Mouse (Mus musculus) cerebellum, adult 2 months (tissue): ENCODE results near the gene Nudt14. TPM values are rescaled to one million over a fixed set of nuclear protein-coding genes. Genes with fewer than 3 reads are reported as not detected.

Experiments used
- DNase-seq, 2 experiments: peaks; one replicate each; pipeline ENCODE4 v3.0.0; 2021
- H3K27ac ChIP-seq: fragments of 200-500 bp; 2 replicates; pipeline ENCODE4 v1.5.1; 2012; ENCODE audit warnings: low read length, control low read depth, inconsistent platforms; ENCODE audit not compliant: insufficient read depth
- H3K27me3 ChIP-seq: fragments of 200-500 bp; 2 replicates; pipeline ENCODE4 v1.6.1; 2012; ENCODE audit warnings: inconsistent platforms, mild to moderate bottlenecking, low read length, moderate library complexity; ENCODE audit not compliant: control insufficient read depth, insufficient read depth
- H3K4me1 ChIP-seq: fragments of 200-500 bp; 2 replicates; pipeline ENCODE4 v1.6.1; 2011; ENCODE audit warnings: low read length; ENCODE audit not compliant: control insufficient read depth, insufficient read depth
- H3K4me3 ChIP-seq: fragments of 200-500 bp; replicated peaks from 2 replicates; pipeline ENCODE3; 2011; ENCODE audit warnings: mild to moderate bottlenecking, low read depth, low read length, control low read depth; ENCODE audit not compliant: insufficient read depth
- CTCF ChIP-seq: fragments of 200-500 bp; IDR thresholded peaks from 2 replicates; pipeline ENCODE4 v1.5.1; 2011; ENCODE audit warnings: low read depth, mild to moderate bottlenecking, control low read depth, low read length, moderate library complexity, borderline replicate concordance; ENCODE audit not compliant: insufficient read depth
- POLR2A ChIP-seq: fragments of 200-500 bp; IDR thresholded peaks from 2 replicates; pipeline ENCODE4 v1.6.1; 2011; ENCODE audit warnings: low read length, control low read depth, borderline replicate concordance; ENCODE audit not compliant: insufficient read depth
- WGBS: fragments of 180-500 bp; shearing (Covaris S2); methylation state at CpG from one replicate; pipeline ENCODE4 v1.1.7; 2018; 5-methylcytosine and 5-hydroxymethylcytosine counted together
- polyA plus RNA-seq: library from polyadenylated mRNA; depleted of rRNA; stranded (reverse); fragments of >200 nt; gene quantifications from 2 replicates; pipeline ENCODE4 v1.2.3, GENCODE M21; 2012

The Nudt14 gene
- polyA plus RNA-seq, 1 experiment = 23.8 TPM

DNA sequence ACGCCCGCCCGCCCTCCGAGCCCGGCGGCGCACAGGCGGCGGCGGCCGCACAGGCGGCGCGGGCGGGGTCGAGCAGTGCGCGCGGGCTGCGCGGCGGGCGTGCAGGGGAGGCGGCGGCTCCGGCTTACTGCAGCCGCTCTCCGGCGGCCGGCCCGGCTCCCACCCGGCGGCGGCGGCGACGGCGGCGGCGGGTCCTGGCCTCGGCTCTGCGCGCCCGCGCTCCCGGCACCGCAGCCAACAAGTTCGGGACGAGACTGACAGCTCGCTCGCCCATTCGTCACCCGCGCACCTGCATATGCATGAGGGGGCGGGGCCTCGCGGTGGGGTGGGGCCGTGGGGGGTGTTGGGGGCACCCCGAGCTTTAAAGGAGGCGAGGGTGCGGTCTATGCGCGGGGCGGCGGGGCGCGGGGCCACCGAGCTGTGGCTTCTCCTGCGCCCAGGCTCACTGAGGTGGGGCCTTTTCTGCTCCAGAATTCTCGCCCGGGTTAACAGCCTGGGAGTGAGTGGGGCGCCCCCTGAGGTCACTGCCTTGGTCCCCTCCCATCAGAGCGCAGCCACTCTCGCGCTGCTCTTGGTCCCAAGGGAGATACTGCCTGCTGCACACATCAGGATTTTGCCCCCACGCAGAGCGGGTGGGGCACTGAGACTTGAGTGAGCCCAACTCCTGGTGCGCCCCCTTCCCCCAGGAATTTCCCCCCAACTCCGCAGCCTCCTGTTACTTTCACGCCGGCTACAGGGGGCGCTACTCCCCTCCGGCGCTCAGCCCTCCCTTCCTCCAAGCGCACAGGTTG is 12.2 kb downstream of the Nudt14 start, which contains the start of gene Jag2:
TSS of gene Jag2 (minus strand) at position 215 of the 791 bp plus-strand sequence.
- 4% methylated on average over 85 of the region's 85 CpGs for WGBS
- peak within 1 kb of the TSS; percentile 31 for H3K4me3 ChIP-seq
- peak; percentile 46 to 56 for DNase-seq

DNA sequence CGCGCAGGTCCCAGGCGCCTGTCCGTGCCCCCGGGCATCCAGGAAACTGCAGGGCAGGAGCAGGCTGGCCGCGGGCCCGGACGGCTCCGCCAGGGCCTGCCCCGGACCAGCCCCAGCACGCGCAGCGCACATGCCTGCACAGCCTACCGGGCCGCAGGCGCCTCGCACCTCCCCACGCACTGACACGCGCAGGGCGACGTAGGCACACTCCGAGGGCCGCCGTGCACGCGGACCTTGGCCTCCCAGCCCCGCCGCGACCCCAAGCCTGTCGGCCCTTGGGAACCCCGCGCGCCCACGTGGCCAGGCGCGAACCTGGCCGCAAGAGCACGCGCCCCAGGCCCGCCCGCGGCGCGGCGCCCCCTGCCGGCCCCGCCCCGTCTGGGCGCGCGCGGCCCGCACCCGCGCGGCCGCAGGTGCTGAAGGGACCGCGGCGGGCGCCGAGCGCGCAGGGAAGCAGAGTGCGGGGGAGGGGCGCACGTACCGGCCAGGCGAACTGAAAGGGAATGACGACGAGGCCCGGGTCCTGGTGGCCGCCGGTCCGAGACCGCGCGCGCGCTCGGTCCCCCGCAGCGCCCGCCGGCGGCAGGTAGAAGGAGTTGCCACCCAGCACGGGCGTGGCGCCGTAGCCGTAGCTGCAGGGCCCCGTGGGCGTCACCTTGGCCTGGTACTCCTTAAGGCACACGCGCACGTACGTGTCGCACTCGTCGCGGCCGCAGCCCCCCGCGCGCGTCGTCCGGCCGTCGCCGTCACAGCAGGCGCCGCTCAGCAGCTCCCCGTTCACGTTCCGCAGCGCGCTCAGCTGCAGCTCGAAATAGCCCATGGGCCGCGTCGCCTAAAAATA is 13.3 kb downstream of the Nudt14 start:
- DNase-seq = no peak
- Histone ChIP-seq H3K27me3 (no peaks in the 10 kb centered on the region; the same call in 1 of the 2 replicates), H3K4me1 (peaks cover 5% of the 10 kb centered on the region; the same call in 1 of the 2 replicates), H3K4me3 (peak overlapping the region; percentile 15), H3K27ac (no peak overlapping the region)
- 3% methylated on average over 106 of the region's 124 CpGs for WGBS
- TF ChIP-seq POLR2A (no peak), CTCF (no peak)

More for the DNA sequence above, 12.2 kb downstream of the Nudt14 start, which contains the start of gene Jag2:
- H3K27me3 ChIP-seq = no peaks in the 10 kb centered on the region; the same call in 1 of the 2 replicates
- peaks cover 8% of the 10 kb centered on the region; the same call in 1 of the 2 replicates for H3K4me1 ChIP-seq
- TF ChIP-seq CTCF (no peak), POLR2A (no peak)
- no peak within 1 kb of the TSS for H3K27ac ChIP-seq

- no peak overlapping the region for H3K4me3 ChIP-seq
Measured at GRCm38 (mm10) chr12:112927265-112927664, 14.7 kb downstream of the Nudt14 start.

DNA sequence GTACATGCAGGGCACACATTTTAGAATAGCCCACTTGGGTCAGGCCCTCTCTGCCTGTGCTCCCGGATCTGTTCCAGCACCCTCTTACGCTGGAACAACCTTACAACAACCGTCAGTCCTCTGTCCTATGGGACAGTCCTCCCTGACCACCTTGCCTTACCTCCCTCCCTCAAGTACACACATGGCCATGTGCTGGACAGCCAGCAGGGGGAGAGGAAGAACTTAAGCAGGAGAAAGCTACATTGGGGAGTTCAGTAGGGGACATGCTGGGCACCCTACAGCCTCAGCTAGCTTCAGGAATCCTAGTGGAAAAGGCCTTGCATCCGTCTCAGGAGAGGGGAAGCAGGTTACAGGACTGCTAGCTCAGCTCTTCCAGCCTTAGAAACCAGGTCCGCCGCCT is 16.0 kb downstream of the Nudt14 start:
- Histone ChIP-seq H3K27ac (no peak overlapping the region), H3K27me3 (no peaks in the 10 kb centered on the region; the same call in 1 of the 2 replicates), H3K4me1 (peaks cover 10% of the 10 kb centered on the region), H3K4me3 (no peak overlapping the region)
- WGBS = 95% methylated on average over 6 of the region's 6 CpGs
- TF ChIP-seq POLR2A (no peak), CTCF (no peak)
- no peak for DNase-seq

More at GRCm38 (mm10) chr12:112927265-112927664, 14.7 kb downstream of the Nudt14 start:
- Histone ChIP-seq H3K4me1 (peaks cover 10% of the 10 kb centered on the region), H3K27me3 (no peaks in the 10 kb centered on the region; the same call in 1 of the 2 replicates), H3K27ac (no peak overlapping the region)
- 55% methylated on average over 14 of the region's 14 CpGs for WGBS
- no peak for TF ChIP-seq CTCF
- TF ChIP-seq POLR2A = no peak
- DNase-seq = no peak

DNA sequence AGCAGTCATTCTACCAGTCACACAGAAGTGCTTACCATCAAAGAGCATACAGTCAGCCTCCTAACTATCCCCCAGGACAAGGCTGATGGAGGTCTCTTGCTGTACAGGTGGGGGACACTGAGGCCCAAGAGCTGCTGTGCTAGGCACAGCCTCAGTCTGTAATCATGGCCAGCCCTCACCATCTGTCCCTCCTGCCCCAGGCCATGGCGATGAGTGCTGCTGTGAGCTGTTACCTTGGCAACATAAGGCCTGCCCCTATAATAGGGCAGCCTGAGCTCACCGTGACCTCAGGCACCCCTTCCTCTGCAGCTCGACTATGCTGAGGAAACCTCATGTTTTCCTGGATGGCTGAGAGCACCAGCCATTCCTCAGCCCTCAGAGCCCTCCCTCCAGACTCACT is 19.4 kb downstream of the Nudt14 start:
- Histone ChIP-seq H3K4me3 (no peak overlapping the region), H3K27me3 (no peaks in the 10 kb centered on the region), H3K4me1 (peaks cover 10% of the 10 kb centered on the region), H3K27ac (no peak overlapping the region)
- WGBS = 48% methylated on average over 3 of the region's 3 CpGs
- no peak for TF ChIP-seq POLR2A
- TF ChIP-seq CTCF = no peak
- no peak for DNase-seq

DNA sequence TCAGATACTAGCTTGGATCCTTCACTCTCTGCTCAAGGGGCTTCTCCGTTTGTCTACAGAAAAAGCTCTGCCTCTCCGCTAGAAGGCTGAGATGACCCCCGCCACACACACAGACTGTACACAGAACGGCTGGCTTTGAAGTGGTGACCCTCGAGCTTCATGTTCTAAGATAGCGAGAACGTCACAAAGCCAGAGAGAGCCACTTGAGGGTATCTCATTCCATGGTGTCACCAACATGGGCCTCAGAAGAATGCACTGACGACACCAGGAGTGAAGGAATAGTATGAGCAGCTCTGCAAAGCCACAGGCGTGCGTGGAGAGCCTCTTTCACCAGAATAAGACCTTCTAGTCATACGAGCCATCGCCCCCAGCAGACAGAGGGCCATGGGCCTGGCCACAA is 20.4 kb downstream of the Nudt14 start:
- H3K4me1 ChIP-seq = peaks cover 11% of the 10 kb centered on the region
- H3K4me3 ChIP-seq = no peak overlapping the region
- no peak overlapping the region for H3K27ac ChIP-seq
- TF ChIP-seq POLR2A = no peak
- TF ChIP-seq CTCF = no peak
- WGBS = 88% methylated on average over 12 of the region's 12 CpGs
- DNase-seq = no peak
- H3K27me3 ChIP-seq = no peaks in the 10 kb centered on the region

GRCm38 (mm10) chr12:112917906-112918305 is 24.0 kb downstream of the Nudt14 start:
- Histone ChIP-seq H3K27ac (no peak overlapping the region), H3K4me1 (peaks cover 24% of the 10 kb centered on the region), H3K27me3 (no peaks in the 10 kb centered on the region), H3K4me3 (no peak overlapping the region)
- DNase-seq = no peak
- WGBS = 83% methylated on average over 8 of the region's 8 CpGs
- TF ChIP-seq CTCF (no peak), POLR2A (no peak)
